Mouse (Mus musculus) stomach, postnatal 0 days (tissue): ENCODE measurements around the gene Dync2li1. TPM values are rescaled to one million over a fixed set of nuclear protein-coding genes. Genes with fewer than 3 reads are reported as not detected.

Experiments used
- ATAC-seq: fragments of 200-750 bp; cut with Nextera tagmentation; 2 replicates; pipeline ENCODE4 v1.8.0; 2017; ENCODE audit not compliant: low FRiP score, low TSS enrichment
- DNase-seq: peaks from one replicate; pipeline ENCODE4 v3.0.0-alpha.2; 2016; ENCODE audit warnings: low spot score
- H3K27ac ChIP-seq: fragments of 300-500 bp; sonication (generic); replicated peaks from 2 replicates; pipeline ENCODE4 v1.5.1; 2014; ENCODE audit warnings: mild to moderate bottlenecking, control low read depth
- H3K27me3 ChIP-seq: fragments of 300-500 bp; sonication (generic); 2 replicates; pipeline ENCODE4 v1.6.1; 2014; ENCODE audit warnings: low read length; ENCODE audit not compliant: control insufficient read depth, insufficient read depth
- H3K36me3 ChIP-seq: fragments of 300-500 bp; sonication (generic); 2 replicates; pipeline ENCODE4 v1.6.1; 2014; ENCODE audit warnings: low read length, mixed read lengths; ENCODE audit not compliant: control insufficient read depth, insufficient read depth
- H3K4me1 ChIP-seq: fragments of 300-500 bp; sonication (generic); replicated peaks from 2 replicates; pipeline ENCODE4 v1.6.1; 2014; ENCODE audit warnings: antibody characterized with exemption; ENCODE audit not compliant: control insufficient read depth, insufficient read depth
- H3K4me2 ChIP-seq: fragments of 300-500 bp; sonication (generic); replicated peaks from 2 replicates; pipeline ENCODE4 v1.6.1; 2014; ENCODE audit warnings: low read depth, mild to moderate bottlenecking, control low read depth, moderate library complexity
- H3K4me3 ChIP-seq: fragments of 300-500 bp; sonication (generic); 2 replicates; pipeline ENCODE4 v1.5.1; 2014; ENCODE audit warnings: low read depth, low read length, control low read depth
- H3K9ac ChIP-seq: fragments of 300-500 bp; sonication (generic); 2 replicates; pipeline ENCODE4 v1.6.1; 2014; ENCODE audit warnings: mild to moderate bottlenecking, low read length, control low read depth, mixed read lengths
- H3K9me3 ChIP-seq: fragments of 300-500 bp; sonication (generic); 2 replicates; pipeline ENCODE4 v1.6.1; 2016; ENCODE audit warnings: low read length; ENCODE audit not compliant: control insufficient read depth
- CTCF ChIP-seq: IDR thresholded peaks from 2 replicates; pipeline ENCODE4 v1.5.1; 2016; ENCODE audit warnings: antibody characterized with exemption, low read depth, mild to moderate bottlenecking, moderate library complexity
- EP300 ChIP-seq: optimal IDR thresholded peaks from 2 replicates; pipeline ENCODE3; 2016; ENCODE audit warnings: antibody characterized with exemption
- WGBS: fragments of 180-500 bp; shearing (Covaris S2); extraction: QIAGEN DNeasy Blood & Tissue Kit; methylation state at CpG from one replicate; pipeline ENCODE4 v1.1.7; 2014; 5-methylcytosine and 5-hydroxymethylcytosine counted together
- polyA plus RNA-seq: library from polyadenylated mRNA; unstranded; fragments of >200 nt; fragmentation: Nextera tagmentation; extraction: Ambion mirVana; gene quantifications from 2 replicates; pipeline ENCODE4 v1.2.1, GENCODE M21; 2015

Gene Dync2li1
- polyA plus RNA-seq, 1 experiment from 2014 or later: 13.3 TPM

DNA sequence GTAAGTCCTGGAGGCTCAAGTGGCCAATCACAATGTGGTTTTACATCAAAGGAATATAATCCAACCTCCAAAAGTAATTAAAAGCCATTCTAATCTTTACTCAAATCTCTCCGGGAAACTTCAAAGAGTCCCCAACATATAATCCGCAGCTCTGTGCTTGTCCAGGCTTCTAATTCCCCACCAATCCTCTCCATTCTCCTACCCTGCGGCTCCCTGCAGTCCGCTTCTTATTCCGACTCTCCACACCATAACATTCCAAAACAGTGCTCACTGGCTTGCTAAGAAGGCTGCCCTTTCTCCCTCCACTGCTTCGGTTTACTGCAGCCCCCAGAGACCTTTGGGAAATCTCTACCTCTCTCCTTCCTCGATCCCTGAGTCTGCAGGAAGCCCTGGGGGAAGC, 47.8 kb downstream of the Dync2li1 start:
- Histone ChIP-seq H3K27me3 (no peaks in the 10 kb centered on the region), H3K9me3 (no peaks in the 10 kb centered on the region), H3K36me3 (no peaks in the 10 kb centered on the region), H3K9ac (no peak overlapping the region), H3K4me1 (no peaks in the 10 kb centered on the region), H3K27ac (no peak overlapping the region), H3K4me3 (no peak overlapping the region), H3K4me2 (no peak overlapping the region)
- 51% methylated on average over 7 of the region's 7 CpGs for WGBS
- no peak for ATAC-seq
- no peak for TF ChIP-seq CTCF
- TF ChIP-seq EP300: no peak
- DNase-seq: no peak

DNA sequence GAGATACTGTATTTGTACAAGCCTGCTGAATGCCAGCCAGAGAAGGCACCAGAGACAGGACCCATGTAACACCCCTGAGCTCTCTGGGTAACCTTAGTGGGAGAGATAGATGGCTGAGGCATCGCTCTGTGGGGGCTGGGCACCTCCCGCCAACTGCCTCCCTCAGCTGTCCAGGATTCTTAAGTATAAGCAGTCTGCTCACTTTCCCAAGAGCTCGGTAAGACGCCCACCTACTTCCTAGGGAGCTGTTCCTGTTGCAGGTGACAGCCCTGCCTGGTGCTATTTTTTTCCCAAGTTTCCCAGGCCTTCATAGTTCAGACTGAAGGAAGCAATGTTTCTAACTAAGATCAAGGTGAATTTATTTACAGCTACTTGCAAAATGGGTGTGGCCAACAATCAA, 48.9 kb downstream of the Dync2li1 start:
- H3K9me3 ChIP-seq: no peaks in the 10 kb centered on the region
- H3K9ac ChIP-seq: no peak overlapping the region
- H3K27me3 ChIP-seq: no peaks in the 10 kb centered on the region
- H3K4me3 ChIP-seq: no peak overlapping the region
- ATAC-seq: no peak
- H3K4me1 ChIP-seq: no peaks in the 10 kb centered on the region
- no peak for DNase-seq
- H3K27ac ChIP-seq: no peak overlapping the region
- H3K4me2 ChIP-seq: no peak overlapping the region
- TF ChIP-seq CTCF (no peak), EP300 (no peak)
- WGBS: 55% methylated on average over 4 of the region's 4 CpGs
- no peaks in the 10 kb centered on the region for H3K36me3 ChIP-seq

DNA sequence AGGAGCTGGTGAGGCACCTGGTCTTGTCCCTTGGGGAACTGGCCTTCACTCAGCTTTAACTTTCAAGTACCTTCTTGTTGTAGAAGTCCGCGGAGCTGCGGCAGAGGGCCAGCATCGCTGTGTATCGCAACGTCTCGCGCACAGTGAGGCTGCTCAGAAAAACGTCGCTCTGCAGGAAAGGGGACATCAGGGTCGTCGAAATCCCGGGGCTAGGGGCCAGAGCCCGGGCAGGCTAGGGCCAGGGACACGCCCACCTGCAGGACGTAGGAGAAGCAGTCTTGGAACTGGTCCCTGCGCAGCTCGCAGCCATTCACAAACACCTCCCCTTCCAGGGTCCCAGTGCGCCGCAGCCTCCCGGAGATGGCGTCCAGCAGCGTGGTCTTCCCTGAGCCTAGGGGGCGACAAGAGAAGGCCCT, 49.7 kb downstream of the Dync2li1 start, which contains the start of gene Abcg8:
Gene Abcg8 (plus strand): TSS at position 352 of the 416 bp plus-strand sequence.
- Histone ChIP-seq H3K27me3 (no peaks in the 10 kb centered on the region), H3K9me3 (no peaks in the 10 kb centered on the region), H3K36me3 (no peaks in the 10 kb centered on the region), H3K4me1 (no peaks in the 10 kb centered on the region), H3K4me2 (peak within 1 kb of the TSS; percentile 67), H3K9ac (peak within 1 kb of the TSS; percentile 51), H3K27ac (no peak within 1 kb of the TSS), H3K4me3 (peak within 1 kb of the TSS; percentile 40)
- DNase-seq (peak; percentile 38), ATAC-seq (no peak)
- peak; percentile 27; the same call in 1 of the 2 replicates for TF ChIP-seq CTCF
- no peak for TF ChIP-seq EP300
- 2% methylated on average over 24 of the region's 24 CpGs for WGBS

DNA sequence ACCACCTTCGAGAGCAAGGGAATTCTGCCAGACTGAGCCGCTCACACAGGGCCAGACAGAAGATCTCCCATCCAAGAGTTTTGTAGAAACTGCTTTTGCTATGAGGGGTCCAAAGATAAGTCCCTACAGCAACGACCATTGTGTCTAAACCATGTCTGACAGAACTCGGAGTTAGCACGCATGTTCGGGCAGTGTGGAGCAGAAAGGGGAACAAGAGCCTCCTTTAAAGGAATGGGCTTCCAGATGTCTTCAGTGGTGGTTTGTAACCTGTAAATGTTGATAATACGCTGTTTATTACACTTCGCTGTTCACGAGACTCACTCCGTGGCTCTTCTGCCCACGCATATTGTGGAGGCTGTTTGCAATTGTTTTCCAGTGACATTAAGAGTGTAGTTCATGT, 51.3 kb downstream of the Dync2li1 start:
- Histone ChIP-seq H3K4me2 (no peak overlapping the region), H3K4me3 (no peak overlapping the region), H3K27me3 (no peaks in the 10 kb centered on the region), H3K36me3 (no peaks in the 10 kb centered on the region), H3K9ac (no peak overlapping the region), H3K9me3 (no peaks in the 10 kb centered on the region), H3K27ac (no peak overlapping the region), H3K4me1 (no peaks in the 10 kb centered on the region)
- 82% methylated on average over 11 of the region's 11 CpGs for whole genome bisulfite sequencing
- DNase-seq: no peak
- ATAC-seq: no peak
- TF ChIP-seq EP300 (no peak), CTCF (no peak)

DNA sequence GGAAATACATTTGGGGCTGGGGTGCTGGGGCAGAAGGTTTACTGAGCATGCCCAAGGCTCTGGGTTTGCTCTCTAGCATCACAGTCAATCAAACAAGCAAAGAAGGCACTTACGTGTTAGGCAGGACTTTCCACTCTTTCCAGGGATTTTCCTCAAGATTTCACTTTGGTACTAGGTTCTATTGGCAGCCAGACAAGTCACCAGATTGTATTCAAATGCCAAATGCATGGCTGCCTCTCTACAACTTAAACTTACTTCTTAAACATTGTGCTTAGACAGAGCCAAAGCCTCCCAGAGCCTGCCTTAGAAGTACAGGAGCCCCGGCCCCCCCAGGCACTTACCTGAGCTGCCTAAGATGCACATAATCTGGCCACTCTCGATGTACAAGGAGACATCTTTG, 55.4 kb downstream of the Dync2li1 start:
- Histone ChIP-seq H3K36me3 (no peaks in the 10 kb centered on the region), H3K4me2 (no peak overlapping the region), H3K4me1 (no peaks in the 10 kb centered on the region), H3K9me3 (no peaks in the 10 kb centered on the region), H3K4me3 (no peak overlapping the region), H3K9ac (no peak overlapping the region), H3K27me3 (no peaks in the 10 kb centered on the region), H3K27ac (no peak overlapping the region)
- DNase-seq: no peak
- no peak for ATAC-seq
- 76% methylated on average over 3 of the region's 3 CpGs for WGBS
- TF ChIP-seq EP300 (no peak), CTCF (no peak)

DNA sequence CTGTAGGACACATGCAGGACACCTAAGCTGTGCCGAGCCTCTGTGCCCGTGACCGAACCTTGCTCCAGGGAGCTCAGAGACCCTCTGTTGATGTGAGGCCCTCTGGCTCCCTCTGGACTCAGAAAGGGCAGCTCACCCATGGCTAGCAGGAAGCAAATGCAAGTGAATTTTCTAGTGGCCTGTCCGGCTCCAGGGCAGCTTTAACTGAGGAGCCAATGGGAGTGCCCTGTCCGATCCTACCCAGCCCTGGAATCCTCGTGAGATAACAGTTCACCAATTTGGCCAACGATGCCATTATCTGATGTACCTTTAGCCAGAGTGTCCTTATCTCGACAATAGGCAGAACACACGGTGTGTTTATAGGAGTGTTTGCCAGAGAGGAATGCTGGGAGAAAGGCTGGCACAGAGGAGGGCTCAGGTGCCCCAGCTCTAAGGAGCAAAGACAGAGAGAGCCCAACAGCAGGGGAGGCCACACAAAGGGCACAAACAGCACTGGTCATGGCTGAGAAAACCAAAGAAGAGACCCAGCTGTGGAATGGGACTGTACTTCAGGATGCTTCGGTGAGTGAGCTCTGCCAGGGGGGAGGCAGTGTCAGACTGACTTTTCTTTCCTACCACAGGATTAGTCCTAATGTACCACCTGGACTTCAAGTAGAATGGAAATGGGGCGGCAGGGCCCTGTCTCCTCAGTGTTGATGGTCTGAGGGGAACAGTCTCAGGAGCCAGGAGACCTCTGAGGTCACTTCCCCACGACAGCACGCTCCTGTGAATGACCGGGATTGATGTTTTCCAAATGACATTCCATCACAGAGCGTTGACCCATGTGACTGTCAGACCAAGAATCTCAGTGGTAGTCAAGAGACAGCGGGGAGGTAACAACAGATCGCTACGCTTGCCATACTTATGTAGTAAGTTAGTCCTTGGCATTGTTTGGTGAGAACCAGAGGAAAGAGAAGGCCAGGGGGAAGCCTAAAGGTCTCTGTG, 56.7 kb downstream of the Dync2li1 start, which contains the start of gene Abcg5:
Gene Abcg5 (minus strand): TSS at position 278 of the 984 bp plus-strand sequence.
- no peak within 1 kb of the TSS for H3K4me3 ChIP-seq
- ATAC-seq: peak; percentile 46; the same call in 1 of the 2 replicates
- WGBS: 79% methylated on average over 18 of the region's 18 CpGs
- H3K27ac ChIP-seq: no peak within 1 kb of the TSS
- DNase-seq: no peak
- no peaks in the 10 kb centered on the region for H3K27me3 ChIP-seq
- no peak within 1 kb of the TSS for H3K9ac ChIP-seq
- no peaks in the 10 kb centered on the region for H3K9me3 ChIP-seq
- no peak for TF ChIP-seq EP300
- peak; percentile 17; the same call in 1 of the 2 replicates for TF ChIP-seq CTCF
- no peaks in the 10 kb centered on the region for H3K36me3 ChIP-seq
- no peaks in the 10 kb centered on the region for H3K4me1 ChIP-seq
- H3K4me2 ChIP-seq: no peak within 1 kb of the TSS
